Mouse (Mus musculus) hindbrain, embryonic 14.5 days (tissue): ENCODE measurements at regions not wholly inside any gene's neighbourhood (a gene's known extent, or its start where the extent isn't known, plus 50 kb on each side); places are given as distances from the start of the nearest gene placed in this dataset.

Experiments used
- ATAC-seq: fragments of 200-750 bp; cut with Nextera tagmentation; 2 replicates; pipeline ENCODE4 v1.8.0; 2017; ENCODE audit warnings: moderate number of reproducible peaks, mild to moderate bottlenecking, moderate TSS enrichment, moderate library complexity; ENCODE audit not compliant: low FRiP score
- DNase-seq: peaks from one replicate; pipeline ENCODE4 v3.0.0-alpha.2; 2015; ENCODE audit warnings: low spot score
- H3K27ac ChIP-seq: fragments of 300-500 bp; sonication (generic); 2 replicates; pipeline ENCODE4 v1.5.1; 2014; ENCODE audit warnings: mild to moderate bottlenecking, moderate library complexity
- H3K27me3 ChIP-seq: fragments of 300-500 bp; sonication (generic); 2 replicates; pipeline ENCODE4 v1.6.1; 2014; ENCODE audit warnings: mild to moderate bottlenecking, low read length, mixed read lengths; ENCODE audit not compliant: control insufficient read depth, insufficient read depth
- H3K36me3 ChIP-seq: fragments of 300-500 bp; sonication (generic); replicated peaks from 2 replicates; pipeline ENCODE4 v1.6.1; 2014; ENCODE audit not compliant: control insufficient read depth, insufficient read depth
- H3K4me1 ChIP-seq: fragments of 300-500 bp; sonication (generic); replicated peaks from 2 replicates; pipeline ENCODE4 v1.6.1; 2014; ENCODE audit warnings: antibody characterized with exemption, low read length, mixed read lengths; ENCODE audit not compliant: control insufficient read depth, insufficient read depth
- H3K4me2 ChIP-seq: fragments of 300-500 bp; sonication (generic); replicated peaks from 2 replicates; pipeline ENCODE4 v1.6.1; 2014; ENCODE audit warnings: mild to moderate bottlenecking, moderate library complexity
- H3K4me3 ChIP-seq: fragments of 300-500 bp; sonication (generic); replicated peaks from 2 replicates; pipeline ENCODE4 v1.5.1; 2014; ENCODE audit warnings: mild to moderate bottlenecking, low read length
- H3K9ac ChIP-seq: fragments of 300-500 bp; sonication (generic); 2 replicates; pipeline ENCODE4 v1.6.1; 2014
- H3K9me3 ChIP-seq: fragments of 300-500 bp; sonication (generic); 2 replicates; pipeline ENCODE4 v1.6.1; 2016; ENCODE audit warnings: low read length; ENCODE audit not compliant: control insufficient read depth
- WGBS: fragments of 180-500 bp; shearing (Covaris S2); extraction: QIAGEN DNeasy Blood & Tissue Kit; methylation state at CpG from one replicate; pipeline ENCODE4 v1.1.7; 2014; 5-methylcytosine and 5-hydroxymethylcytosine counted together

DNA sequence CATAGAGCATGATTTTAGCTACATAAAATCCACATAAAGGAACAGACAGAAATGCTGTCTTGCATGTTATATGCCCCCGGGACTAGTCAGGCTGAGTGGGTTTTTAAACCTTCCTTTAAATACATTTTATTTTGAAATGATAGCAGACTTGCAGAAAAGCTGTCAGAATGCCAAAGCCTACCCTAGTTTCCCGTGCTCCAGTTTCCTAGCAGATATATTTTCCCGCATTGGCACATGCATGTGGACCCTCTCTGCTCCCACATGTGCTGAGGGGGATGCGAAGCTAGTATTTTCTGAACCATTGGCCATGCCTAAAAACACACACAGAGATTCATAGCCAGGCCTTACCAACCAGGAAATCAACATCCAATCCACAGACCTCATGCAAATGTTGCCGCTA lies 105.8 kb downstream of the Utp6 start:
- WGBS: 90% methylated on average over 5 of the region's 5 CpGs
- H3K4me3 ChIP-seq: no peak overlapping the region
- H3K27ac ChIP-seq: no peak overlapping the region
- H3K9ac ChIP-seq: no peak overlapping the region
- H3K4me2 ChIP-seq: no peak overlapping the region
- H3K9me3 ChIP-seq: no peaks in the 10 kb centered on the region
- ATAC-seq (no peak), DNase-seq (no peak)
- H3K4me1 ChIP-seq: no peaks in the 10 kb centered on the region
- no peaks in the 10 kb centered on the region for H3K27me3 ChIP-seq
- no peaks in the 10 kb centered on the region for H3K36me3 ChIP-seq

DNA sequence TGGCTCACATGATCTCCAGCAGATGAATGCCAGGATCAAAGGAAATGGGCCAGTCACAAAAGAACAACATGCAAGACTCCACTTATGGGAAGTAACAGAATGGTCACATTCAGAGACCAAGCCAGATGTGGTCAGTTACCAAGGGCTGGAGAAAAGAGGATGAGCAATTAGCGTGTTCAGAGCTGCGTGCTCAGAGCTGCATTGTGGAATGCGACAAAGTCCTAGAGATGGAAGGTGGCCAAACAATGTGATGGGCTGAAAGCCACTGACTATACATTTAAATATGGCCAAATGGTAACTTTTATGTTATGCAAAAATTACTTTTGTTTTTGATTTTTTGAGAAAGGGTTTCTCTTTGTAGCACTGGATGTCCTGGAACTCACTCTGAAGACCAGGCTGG lies 112.6 kb downstream of the Utp6 start:
- H3K4me2 ChIP-seq: no peak overlapping the region
- H3K9ac ChIP-seq: no peak overlapping the region
- H3K4me3 ChIP-seq: no peak overlapping the region
- H3K36me3 ChIP-seq: no peaks in the 10 kb centered on the region
- 89% methylated on average over 3 of the region's 3 CpGs for WGBS
- no peak overlapping the region for H3K27ac ChIP-seq
- no peaks in the 10 kb centered on the region for H3K9me3 ChIP-seq
- H3K4me1 ChIP-seq: no peaks in the 10 kb centered on the region
- DNase-seq: no peak
- H3K27me3 ChIP-seq: no peaks in the 10 kb centered on the region
- no peak for ATAC-seq

DNA sequence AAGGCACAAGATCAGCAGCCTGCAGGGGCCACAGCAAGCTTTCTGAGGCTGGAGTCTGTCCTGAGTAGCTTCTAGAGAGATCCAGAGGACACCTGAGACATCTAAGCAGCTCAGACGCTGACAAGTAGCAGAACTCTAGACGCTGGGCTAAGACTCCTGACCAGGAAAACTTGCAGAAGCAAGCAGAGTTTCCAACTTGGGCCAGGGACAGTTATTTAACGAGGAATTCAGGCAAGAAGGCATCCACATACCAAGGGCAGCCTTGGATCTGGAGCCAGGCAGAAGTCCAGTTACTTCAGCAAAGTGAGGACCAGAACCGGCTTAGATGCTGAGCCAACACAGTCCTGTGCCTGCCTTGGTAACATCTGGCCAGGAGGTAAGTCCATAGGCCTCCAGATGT lies 117.8 kb downstream of the Utp6 start:
- Histone ChIP-seq H3K4me1 (no peaks in the 10 kb centered on the region), H3K4me3 (no peak overlapping the region)

DNA sequence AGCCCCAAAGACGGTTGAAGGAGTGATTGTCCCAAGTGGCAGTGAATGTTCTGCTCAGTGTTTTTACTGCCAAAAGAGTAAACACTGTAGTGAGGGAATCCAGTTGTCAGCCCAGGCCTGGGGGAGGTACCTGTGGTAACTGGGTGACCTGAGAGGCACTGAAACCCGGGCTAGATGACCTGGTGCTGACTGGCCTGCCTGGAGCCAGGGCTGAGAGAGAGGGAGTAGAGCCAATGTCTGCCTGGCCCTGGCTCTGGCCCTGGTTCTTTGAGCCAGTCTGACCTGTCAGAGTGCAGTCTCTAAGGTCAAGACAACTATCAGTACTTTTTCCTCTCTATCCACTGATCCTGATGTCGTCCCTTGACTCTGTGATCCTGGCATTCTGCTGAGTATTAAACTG lies 119.2 kb downstream of the Utp6 start:
- no peaks in the 10 kb centered on the region for H3K36me3 ChIP-seq
- 63% methylated on average over 3 of the region's 3 CpGs for WGBS
- no peaks in the 10 kb centered on the region for H3K27me3 ChIP-seq
- H3K4me1 ChIP-seq: no peaks in the 10 kb centered on the region
- H3K4me2 ChIP-seq: no peak overlapping the region
- no peak overlapping the region for H3K4me3 ChIP-seq
- no peak overlapping the region for H3K27ac ChIP-seq
- DNase-seq (no peak), ATAC-seq (no peak)
- H3K9me3 ChIP-seq: no peaks in the 10 kb centered on the region
- H3K9ac ChIP-seq: no peak overlapping the region

More for the DNA sequence above, 117.8 kb downstream of the Utp6 start:
- H3K9me3 ChIP-seq: no peaks in the 10 kb centered on the region
- H3K9ac ChIP-seq: no peak overlapping the region
- WGBS: 86% methylated on average over 4 of the region's 4 CpGs
- H3K27ac ChIP-seq: no peak overlapping the region
- ATAC-seq (no peak), DNase-seq (no peak)
- H3K4me2 ChIP-seq: no peak overlapping the region
- no peaks in the 10 kb centered on the region for H3K27me3 ChIP-seq
- H3K36me3 ChIP-seq: no peaks in the 10 kb centered on the region

DNA sequence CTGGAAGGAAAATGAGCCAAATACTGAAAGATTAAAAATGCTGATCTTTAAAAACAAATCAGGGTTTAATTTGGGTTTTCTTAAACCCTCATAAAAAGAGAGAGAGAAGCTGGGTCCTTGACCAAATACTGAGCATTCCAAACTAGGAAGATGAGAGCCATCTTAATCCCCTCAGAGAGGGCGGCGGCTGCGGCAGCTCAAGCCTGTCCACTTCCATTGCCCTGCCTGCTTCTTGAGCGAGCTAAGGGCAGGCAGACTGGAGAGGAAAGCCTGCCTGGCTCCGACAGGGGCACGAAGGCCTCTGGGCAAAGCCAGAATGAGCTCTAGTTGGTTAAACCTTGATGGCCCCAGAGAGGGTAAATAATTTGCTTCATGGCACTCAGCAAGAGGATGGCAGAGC lies 122.2 kb downstream of the Utp6 start:
- DNase-seq (no peak), ATAC-seq (no peak)
- no peaks in the 10 kb centered on the region for H3K9me3 ChIP-seq
- no peak overlapping the region for H3K27ac ChIP-seq
- no peaks in the 10 kb centered on the region for H3K27me3 ChIP-seq
- H3K4me1 ChIP-seq: no peaks in the 10 kb centered on the region
- WGBS: 89% methylated on average over 6 of the region's 6 CpGs
- no peak overlapping the region for H3K4me2 ChIP-seq
- H3K4me3 ChIP-seq: no peak overlapping the region
- H3K9ac ChIP-seq: no peak overlapping the region
- H3K36me3 ChIP-seq: no peaks in the 10 kb centered on the region

DNA sequence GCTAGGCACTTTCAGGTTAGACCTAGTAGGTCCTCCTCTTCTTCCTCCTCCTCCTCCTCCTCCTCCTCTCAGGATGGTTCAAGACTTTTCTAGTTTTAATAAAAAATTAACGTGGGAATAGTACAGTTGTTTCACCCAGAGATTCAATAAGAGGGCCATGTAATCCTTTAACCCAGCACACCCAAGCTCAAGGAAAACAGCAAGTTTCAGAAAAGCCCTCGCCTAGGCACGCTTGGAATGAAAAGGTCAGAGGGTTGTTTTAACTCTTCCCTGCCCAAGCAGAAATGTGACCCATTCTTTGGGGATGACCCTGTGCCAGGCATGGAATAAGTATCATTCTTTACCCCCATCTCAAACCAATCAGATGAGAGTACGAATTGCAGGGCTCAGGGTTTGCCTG lies 124.1 kb downstream of the Utp6 start:
- no peaks in the 10 kb centered on the region for H3K9me3 ChIP-seq
- 55% methylated on average over 4 of the region's 4 CpGs for WGBS
- DNase-seq: no peak
- H3K9ac ChIP-seq: no peak overlapping the region
- no peak overlapping the region for H3K4me3 ChIP-seq
- H3K4me1 ChIP-seq: no peaks in the 10 kb centered on the region
- no peak overlapping the region for H3K4me2 ChIP-seq
- ATAC-seq: no peak
- no peaks in the 10 kb centered on the region for H3K36me3 ChIP-seq
- no peaks in the 10 kb centered on the region for H3K27me3 ChIP-seq
- H3K27ac ChIP-seq: no peak overlapping the region

DNA sequence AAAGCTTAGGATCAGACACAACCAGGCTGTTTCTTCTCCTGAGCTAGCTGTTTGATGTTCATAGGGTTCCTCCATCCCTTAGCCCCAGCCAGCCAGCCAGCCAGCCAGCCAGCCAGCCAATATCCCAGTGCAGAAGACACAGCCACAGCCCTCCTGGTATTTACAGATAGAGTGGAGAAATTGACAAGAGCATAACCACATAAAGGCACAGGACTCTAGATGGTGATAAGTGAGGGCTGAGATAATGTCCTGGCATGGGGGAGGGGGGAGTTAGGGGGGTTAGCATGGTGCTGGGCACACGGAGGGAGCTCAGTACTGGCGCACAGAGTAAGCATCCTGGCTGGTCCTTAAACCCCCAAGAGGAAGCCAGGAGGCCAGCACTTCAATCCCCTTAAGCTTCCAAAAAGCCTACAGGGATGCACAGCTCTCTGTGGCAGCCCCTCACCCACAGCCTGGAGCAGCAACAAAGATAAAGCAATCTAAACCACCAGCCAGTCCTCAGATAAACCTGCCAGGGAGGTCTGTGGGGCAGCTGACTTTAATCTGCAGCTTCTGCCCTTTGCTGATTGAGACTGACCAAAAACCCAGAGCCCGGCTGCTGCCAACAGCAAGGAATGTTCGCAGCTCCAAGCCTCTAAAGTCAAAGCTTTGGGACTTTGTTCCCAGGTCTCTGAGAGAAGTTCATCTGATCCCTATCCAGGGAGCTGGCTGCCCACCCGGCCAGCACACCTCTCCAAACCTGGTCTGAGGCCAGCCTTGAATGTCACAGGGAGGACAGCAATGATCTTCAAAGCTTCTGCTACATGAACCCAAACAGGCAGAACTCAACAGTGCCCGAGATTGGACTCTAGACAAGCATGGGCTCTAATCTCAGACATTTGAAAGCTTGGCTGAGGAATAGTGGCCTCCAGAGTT lies 124.9 kb downstream of the Utp6 start:
- Histone ChIP-seq H3K36me3 (no peaks in the 10 kb centered on the region), H3K4me2 (no peak overlapping the region), H3K9me3 (no peaks in the 10 kb centered on the region), H3K27me3 (no peaks in the 10 kb centered on the region), H3K4me1 (no peaks in the 10 kb centered on the region), H3K4me3 (no peak overlapping the region), H3K27ac (no peak overlapping the region), H3K9ac (no peak overlapping the region)
- DNase-seq (no peak), ATAC-seq (no peak)
- 74% methylated on average over 6 of the region's 6 CpGs for WGBS

DNA sequence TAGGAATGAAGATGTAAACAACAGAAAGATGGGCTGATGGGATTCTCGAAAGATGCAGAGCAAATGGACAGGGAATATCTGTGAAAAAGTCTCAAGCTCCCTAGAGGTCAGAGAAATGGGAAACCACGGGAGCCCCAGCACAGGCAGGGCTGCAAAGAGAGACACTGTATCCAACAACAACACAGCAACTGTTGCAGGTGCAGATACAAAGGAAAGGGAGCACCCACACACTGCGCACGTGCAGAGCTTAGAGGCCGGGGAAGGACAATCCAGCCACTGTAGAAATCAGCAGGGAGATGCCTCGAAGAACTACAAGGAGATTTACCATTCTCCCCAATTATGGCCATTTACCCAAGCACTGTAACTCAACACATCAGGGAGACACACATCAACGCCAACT lies 126.3 kb downstream of the Utp6 start:
- Histone ChIP-seq H3K27me3 (no peaks in the 10 kb centered on the region), H3K9me3 (no peaks in the 10 kb centered on the region)
- ATAC-seq: no peak

DNA sequence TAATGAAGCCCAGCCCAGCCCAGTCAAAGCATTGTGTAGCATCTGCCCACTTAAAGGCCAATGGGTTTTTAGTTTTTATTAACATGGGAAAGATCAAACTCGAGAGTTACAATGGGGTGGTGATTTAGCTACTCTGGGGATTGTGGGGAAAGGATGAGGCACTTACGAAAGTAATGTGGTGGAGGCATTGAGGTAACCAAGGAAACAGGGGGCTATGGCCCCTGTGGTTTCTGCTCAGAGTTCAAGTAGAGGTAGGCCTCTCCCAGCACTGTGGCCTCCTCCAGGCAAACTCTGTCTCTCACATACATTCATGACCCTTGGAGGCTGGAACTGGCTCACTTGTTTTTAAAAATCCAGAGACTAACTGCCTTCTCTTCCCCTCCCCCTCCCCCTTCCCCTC lies 128.4 kb downstream of the Utp6 start:
- Histone ChIP-seq H3K27ac (no peak overlapping the region), H3K4me3 (no peak overlapping the region), H3K4me1 (no peaks in the 10 kb centered on the region), H3K36me3 (no peaks in the 10 kb centered on the region), H3K9ac (no peak overlapping the region), H3K4me2 (no peak overlapping the region), H3K27me3 (no peaks in the 10 kb centered on the region), H3K9me3 (no peaks in the 10 kb centered on the region)
- DNase-seq (no peak), ATAC-seq (no peak)
- WGBS: 27% methylated on average over 2 of the region's 2 CpGs

More for the DNA sequence above, 126.3 kb downstream of the Utp6 start:
- 87% methylated on average over 7 of the region's 7 CpGs for WGBS
- H3K4me2 ChIP-seq: no peak overlapping the region
- no peaks in the 10 kb centered on the region for H3K4me1 ChIP-seq
- H3K36me3 ChIP-seq: no peaks in the 10 kb centered on the region
- H3K9ac ChIP-seq: no peak overlapping the region
- no peak overlapping the region for H3K27ac ChIP-seq
- DNase-seq: no peak
- no peak overlapping the region for H3K4me3 ChIP-seq
